Mouse (Mus musculus) layer of hippocampus, adult 9-10 months (tissue): ENCODE measurements around the gene Ret.

Experiments
- DNase-seq: peaks from one replicate; pipeline ENCODE4 v3.0.0; 2022; ENCODE audit warnings: low spot score

Ret gene

GRCm38 (mm10) chr6:118173975-118174328, 23.6 kb downstream of the Ret start:
- no peak for DNase-seq

- DNase-seq, result no peak
Observed at GRCm38 (mm10) chr6:118173251-118173974, 24.1 kb downstream of the Ret start.

- no peak for DNase-seq
Observed at GRCm38 (mm10) chr6:118171386-118171785, 26.1 kb downstream of the Ret start.

- DNase-seq, result no peak
Observed at GRCm38 (mm10) chr6:118168106-118168505, 29.4 kb downstream of the Ret start.

GRCm38 (mm10) chr6:118167013-118167412, 30.5 kb downstream of the Ret start:
- DNase-seq, result no peak

GRCm38 (mm10) chr6:118165516-118165915, 32.0 kb downstream of the Ret start:
- DNase-seq, result no peak

- no peak for DNase-seq
Observed at GRCm38 (mm10) chr6:118164691-118165090, 32.8 kb downstream of the Ret start.

- no peak for DNase-seq
Observed at GRCm38 (mm10) chr6:118163086-118163485, 34.4 kb downstream of the Ret start.

- no peak for DNase-seq
Observed at GRCm38 (mm10) chr6:118162457-118163082, 34.9 kb downstream of the Ret start.

- DNase-seq, result no peak
Observed at GRCm38 (mm10) chr6:118153091-118153490, 44.4 kb downstream of the Ret start.

GRCm38 (mm10) chr6:118150988-118151387, 46.5 kb downstream of the Ret start:
- DNase-seq, result no peak

- no peak for DNase-seq
Observed at GRCm38 (mm10) chr6:118150538-118150937, 47.0 kb downstream of the Ret start.

GRCm38 (mm10) chr6:118150128-118150527, 47.4 kb downstream of the Ret start:
- DNase-seq, result no peak

- DNase-seq, result no peak
Observed at GRCm38 (mm10) chr6:118140961-118141360, 56.6 kb downstream of the Ret start.

GRCm38 (mm10) chr6:118138731-118139709, 58.5 kb downstream of the Ret start, which contains the start of gene Csgalnact2:
TSS of gene Csgalnact2 (minus strand) at chr6:118139140.
- DNase-seq, result peak; percentile 63

GRCm38 (mm10) chr6:118137148-118137547, 60.4 kb downstream of the Ret start:
- DNase-seq, result no peak

GRCm38 (mm10) chr6:118134461-118134860, 63.1 kb downstream of the Ret start:
- no peak for DNase-seq

- no peak for DNase-seq
Observed at GRCm38 (mm10) chr6:118130022-118130421, 67.5 kb downstream of the Ret start.

- no peak for DNase-seq
Observed at GRCm38 (mm10) chr6:118127827-118128487, 69.6 kb downstream of the Ret start.

GRCm38 (mm10) chr6:118127198-118127597, 70.3 kb downstream of the Ret start:
- no peak for DNase-seq

GRCm38 (mm10) chr6:118126577-118126976, 70.9 kb downstream of the Ret start:
- no peak for DNase-seq

- DNase-seq, result no peak
Observed at GRCm38 (mm10) chr6:118122767-118123166, 74.8 kb downstream of the Ret start.
